Mouse (Mus musculus) heart, embryonic 16.5 days (tissue): ENCODE measurements around the gene Gm21988. TPM values are rescaled to one million over a fixed set of nuclear protein-coding genes. Genes with fewer than 3 reads are reported as not detected.

Experiments used
- ATAC-seq: fragments of 200-750 bp; cut with Nextera tagmentation; replicated peaks from 2 replicates; pipeline ENCODE4 v1.8.0; 2017; ENCODE audit warnings: moderate number of reproducible peaks; ENCODE audit not compliant: insufficient read depth, low FRiP score; ENCODE audit errors: extremely low read depth
- H3K27ac ChIP-seq: fragments of 300-500 bp; sonication (generic); 2 replicates; pipeline ENCODE4 v1.5.1; 2014; ENCODE audit warnings: mild to moderate bottlenecking, low read length, control low read depth, moderate library complexity
- H3K27me3 ChIP-seq: fragments of 300-500 bp; sonication (generic); 2 replicates; pipeline ENCODE4 v1.6.1; 2014; ENCODE audit warnings: low read length, mixed read lengths; ENCODE audit not compliant: control insufficient read depth, insufficient read depth
- H3K36me3 ChIP-seq: fragments of 300-500 bp; sonication (generic); 2 replicates; pipeline ENCODE4 v1.6.1; 2014; ENCODE audit not compliant: control insufficient read depth, insufficient read depth
- H3K4me1 ChIP-seq: fragments of 300-500 bp; sonication (generic); 2 replicates; pipeline ENCODE4 v1.6.1; 2014; ENCODE audit warnings: low read length, mixed read lengths; ENCODE audit not compliant: control insufficient read depth, insufficient read depth
- H3K4me2 ChIP-seq: fragments of 300-500 bp; sonication (generic); 2 replicates; pipeline ENCODE4 v1.6.1; 2014; ENCODE audit warnings: low read depth, mild to moderate bottlenecking, control low read depth, low read length
- H3K4me3 ChIP-seq: fragments of 300-500 bp; sonication (generic); 2 replicates; pipeline ENCODE4 v1.5.1; 2014; ENCODE audit warnings: mild to moderate bottlenecking, control low read depth, low read length
- H3K9ac ChIP-seq: fragments of 300-500 bp; sonication (generic); 2 replicates; pipeline ENCODE4 v1.6.1; 2014; ENCODE audit warnings: low read length, control low read depth
- H3K9me3 ChIP-seq: fragments of 300-500 bp; sonication (generic); replicated peaks from 2 replicates; pipeline ENCODE4 v1.6.1; 2016; ENCODE audit warnings: low read length; ENCODE audit not compliant: control insufficient read depth
- WGBS: fragments of 180-500 bp; shearing (Covaris S2); extraction: QIAGEN DNeasy Blood & Tissue Kit; methylation state at CpG from one replicate; pipeline ENCODE4 v1.1.7; 2014; 5-methylcytosine and 5-hydroxymethylcytosine counted together
- polyA plus RNA-seq: library from polyadenylated mRNA; unstranded; fragments of >200 nt; fragmentation: Nextera tagmentation; extraction: Ambion mirVana; gene quantifications from 2 replicates; pipeline ENCODE4 v1.2.1, GENCODE M21; 2015

Gm21988 gene
- polyA plus RNA-seq, 1 experiment from 2014 or later, result 8.2 TPM

- no peaks in the 10 kb centered on the region for H3K27me3 ChIP-seq
- no peaks in the 10 kb centered on the region for H3K36me3 ChIP-seq
- no peak overlapping the region for H3K9ac ChIP-seq
- ATAC-seq, result no peak
- peaks cover 11% of the 10 kb centered on the region for H3K4me1 ChIP-seq
- H3K4me2 ChIP-seq, result no peak overlapping the region
- H3K9me3 ChIP-seq, result no peaks in the 10 kb centered on the region
- no peak overlapping the region for H3K4me3 ChIP-seq
- WGBS, result 32% methylated on average over 1 of the region's 1 CpGs
- H3K27ac ChIP-seq, result peak overlapping the region; percentile 53
Observed at GRCm38 (mm10) chr11:70266405-70266804, 26.8 kb upstream of the Gm21988 start.

GRCm38 (mm10) chr11:70265819-70266218, 26.2 kb upstream of the Gm21988 start:
- ATAC-seq, result no peak
- H3K9me3 ChIP-seq, result no peaks in the 10 kb centered on the region
- H3K4me2 ChIP-seq, result no peak overlapping the region
- H3K4me1 ChIP-seq, result peaks cover 11% of the 10 kb centered on the region
- WGBS, result 61% methylated on average over 4 of the region's 4 CpGs
- peak overlapping the region; percentile 53 for H3K27ac ChIP-seq
- no peaks in the 10 kb centered on the region for H3K36me3 ChIP-seq
- no peaks in the 10 kb centered on the region for H3K27me3 ChIP-seq
- H3K9ac ChIP-seq, result no peak overlapping the region
- no peak overlapping the region for H3K4me3 ChIP-seq

GRCm38 (mm10) chr11:70265252-70265651, 25.6 kb upstream of the Gm21988 start:
- peak overlapping the region; percentile 45; the same call in 1 of the 2 replicates for H3K27ac ChIP-seq
- no peak for ATAC-seq
- no peak overlapping the region for H3K4me3 ChIP-seq
- H3K4me1 ChIP-seq, result peaks cover 11% of the 10 kb centered on the region
- no peaks in the 10 kb centered on the region for H3K36me3 ChIP-seq
- no peak overlapping the region for H3K4me2 ChIP-seq
- no peaks in the 10 kb centered on the region for H3K27me3 ChIP-seq
- H3K9ac ChIP-seq, result no peak overlapping the region
- H3K9me3 ChIP-seq, result no peaks in the 10 kb centered on the region
- 35% methylated on average over 3 of the region's 3 CpGs for WGBS

DNA sequence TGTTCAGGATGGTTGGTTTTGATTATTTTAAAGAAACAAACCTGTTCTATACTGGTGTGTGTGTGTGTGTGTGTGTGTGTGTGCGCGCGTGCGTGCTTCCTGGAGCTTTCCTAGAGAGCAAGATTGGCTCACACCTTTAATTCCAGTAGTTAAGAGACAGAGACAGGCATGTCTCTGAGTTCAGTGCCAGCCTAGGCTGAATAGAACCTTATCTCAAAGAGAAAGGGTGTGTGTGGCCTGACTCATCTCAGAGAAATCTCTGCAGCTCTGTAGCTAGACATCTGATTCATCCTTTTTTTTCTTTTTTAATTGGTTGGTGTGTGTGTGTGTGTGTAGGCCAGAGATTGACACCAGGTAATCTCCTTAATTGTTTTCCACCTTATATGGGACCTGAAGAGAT, 19.4 kb upstream of the Gm21988 start:
- no peaks in the 10 kb centered on the region for H3K4me1 ChIP-seq
- H3K36me3 ChIP-seq, result no peaks in the 10 kb centered on the region
- H3K4me2 ChIP-seq, result no peak overlapping the region
- 93% methylated on average over 4 of the region's 4 CpGs for WGBS
- peaks cover 11% of the 10 kb centered on the region for H3K27me3 ChIP-seq
- no peaks in the 10 kb centered on the region for H3K9me3 ChIP-seq
- no peak overlapping the region for H3K9ac ChIP-seq
- H3K27ac ChIP-seq, result no peak overlapping the region
- no peak for ATAC-seq
- H3K4me3 ChIP-seq, result no peak overlapping the region

GRCm38 (mm10) chr11:70254931-70255531, 15.4 kb upstream of the Gm21988 start, which contains the start of gene Alox12:
TSS of gene Alox12 (minus strand) at chr11:70255353.
- Histone ChIP-seq H3K27me3 (peaks cover 26% of the 10 kb centered on the region), H3K27ac (no peak within 1 kb of the TSS), H3K4me2 (peak within 1 kb of the TSS; percentile 67), H3K36me3 (no peaks in the 10 kb centered on the region), H3K4me1 (no peaks in the 10 kb centered on the region), H3K9ac (peak within 1 kb of the TSS; percentile 65), H3K9me3 (no peaks in the 10 kb centered on the region), H3K4me3 (peak within 1 kb of the TSS; percentile 49)
- 3% methylated on average over 25 of the region's 25 CpGs for WGBS
- peak; percentile 65 for ATAC-seq

DNA sequence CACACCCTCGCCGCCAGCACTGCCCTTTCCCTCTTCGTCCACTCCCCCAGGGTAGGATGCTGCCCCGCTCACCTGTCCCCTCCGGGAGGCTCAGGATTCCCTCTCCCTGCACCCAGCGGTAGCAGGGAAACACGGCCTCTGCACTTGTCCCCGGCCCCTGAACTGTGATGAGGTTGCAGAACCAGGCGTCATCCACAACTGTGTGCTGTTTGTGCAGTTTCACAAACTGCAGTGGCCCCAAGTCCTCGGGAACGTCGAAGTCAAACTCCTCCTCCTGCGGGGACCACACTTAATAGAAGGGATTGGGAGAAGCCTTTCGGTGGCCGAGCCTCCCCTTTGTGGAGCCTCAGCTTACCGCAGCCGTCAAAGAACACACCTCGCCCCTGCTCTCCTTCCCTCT, 14.7 kb upstream of the Gm21988 start:
- peak overlapping the region; percentile 49 for H3K4me3 ChIP-seq

DNA sequence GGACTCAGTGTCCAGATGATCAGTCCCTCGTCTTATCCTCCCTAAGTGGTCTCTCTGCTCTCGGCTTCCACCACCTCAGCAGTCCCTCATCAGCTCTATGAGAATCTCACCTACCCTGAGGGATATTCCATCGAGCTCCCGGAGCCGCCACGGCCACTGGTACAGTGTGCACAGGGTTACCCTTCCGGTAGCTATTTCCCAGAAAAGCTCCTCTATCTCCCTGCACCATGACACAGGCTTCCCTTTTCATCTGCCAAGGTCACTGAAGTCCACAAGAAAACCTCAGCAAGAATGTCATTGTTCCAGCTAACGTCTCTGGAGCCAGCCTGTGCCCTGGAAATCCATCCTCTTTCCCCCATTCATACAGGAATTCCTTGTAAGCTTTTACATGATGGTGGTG, 12.2 kb upstream of the Gm21988 start:
- 61% methylated on average over 8 of the region's 8 CpGs for WGBS
- no peak overlapping the region for H3K4me3 ChIP-seq
- H3K9ac ChIP-seq, result no peak overlapping the region
- no peak overlapping the region for H3K27ac ChIP-seq
- H3K4me1 ChIP-seq, result no peaks in the 10 kb centered on the region
- H3K9me3 ChIP-seq, result no peaks in the 10 kb centered on the region
- no peak overlapping the region for H3K4me2 ChIP-seq
- ATAC-seq, result no peak
- H3K36me3 ChIP-seq, result no peaks in the 10 kb centered on the region
- peaks cover 26% of the 10 kb centered on the region for H3K27me3 ChIP-seq

More for the DNA sequence above, 14.7 kb upstream of the Gm21988 start:
- H3K27ac ChIP-seq, result no peak overlapping the region
- H3K4me1 ChIP-seq, result no peaks in the 10 kb centered on the region
- peaks cover 26% of the 10 kb centered on the region for H3K27me3 ChIP-seq
- H3K36me3 ChIP-seq, result no peaks in the 10 kb centered on the region
- no peaks in the 10 kb centered on the region for H3K9me3 ChIP-seq
- peak overlapping the region; percentile 11; the same call in 1 of the 2 replicates for H3K9ac ChIP-seq
- no peak for ATAC-seq
- peak overlapping the region; percentile 67 for H3K4me2 ChIP-seq
- WGBS, result 4% methylated on average over 18 of the region's 18 CpGs

DNA sequence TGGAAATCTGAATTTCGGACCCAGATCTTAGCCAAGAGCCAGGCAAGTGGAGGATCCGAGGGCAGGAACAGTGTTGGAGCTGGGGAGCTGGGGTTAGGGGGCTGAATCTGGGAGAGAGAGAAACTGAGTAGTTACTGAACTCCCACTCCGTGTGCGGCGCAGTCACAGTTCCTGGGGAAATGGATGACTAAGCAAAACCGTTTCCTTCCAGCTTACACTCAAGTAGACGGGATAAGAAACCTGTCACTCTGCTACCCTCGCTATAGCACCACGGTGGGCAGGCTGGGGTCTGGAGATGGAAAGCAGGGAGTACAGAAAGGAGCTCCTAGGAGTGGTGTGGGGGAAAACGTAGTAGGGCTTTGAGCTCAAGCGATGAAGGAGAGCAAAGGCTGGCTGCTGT, 10.5 kb upstream of the Gm21988 start:
- Histone ChIP-seq H3K4me3 (no peak overlapping the region), H3K4me2 (no peak overlapping the region), H3K27me3 (peaks cover 24% of the 10 kb centered on the region), H3K27ac (no peak overlapping the region), H3K9ac (no peak overlapping the region), H3K36me3 (no peaks in the 10 kb centered on the region), H3K4me1 (no peaks in the 10 kb centered on the region), H3K9me3 (no peaks in the 10 kb centered on the region)
- WGBS, result 53% methylated on average over 11 of the region's 11 CpGs
- ATAC-seq, result no peak

- Histone ChIP-seq H3K27ac (no peak overlapping the region), H3K4me2 (no peak overlapping the region), H3K9me3 (no peaks in the 10 kb centered on the region), H3K36me3 (no peaks in the 10 kb centered on the region), H3K9ac (no peak overlapping the region), H3K27me3 (peaks cover 6% of the 10 kb centered on the region), H3K4me1 (no peaks in the 10 kb centered on the region), H3K4me3 (no peak overlapping the region)
- WGBS, result 38% methylated on average over 9 of the region's 9 CpGs
- no peak for ATAC-seq
Observed at GRCm38 (mm10) chr11:70247136-70247845, 7.7 kb upstream of the Gm21988 start.
